9 mouse cellular contexts compared by ENCODE assay signal in the genomic region with DNA sequence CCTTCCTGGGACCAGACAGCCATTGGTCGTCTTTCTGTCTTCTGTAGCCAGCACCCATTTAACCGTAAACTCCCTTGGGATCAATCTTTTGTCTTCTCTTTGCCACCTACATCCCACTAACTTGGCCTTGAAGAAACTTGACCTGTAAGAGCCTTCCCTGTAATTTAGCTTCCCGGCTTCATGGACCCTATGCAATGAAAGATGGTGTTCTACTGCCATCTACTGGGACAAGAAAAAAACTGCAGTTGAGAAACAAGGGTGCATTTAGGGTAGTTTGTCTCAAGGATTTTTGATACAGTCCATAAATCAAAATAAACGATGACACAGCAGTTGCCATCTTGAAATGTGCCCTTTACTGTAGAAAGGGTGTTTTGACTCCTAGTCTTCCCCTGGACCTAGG. TPM values are rescaled to one million over a fixed set of nuclear protein-coding genes. Genes with fewer than 3 reads are reported as not detected.
DNase-seq lines count a peak whose midpoint lies in the region; ATAC-seq and TF ChIP-seq lines count a peak whose summit lies in the region.
"Had no signal": no experiment of that assay in that cellular context is flagged by ENCODE, and none has a peak within 500 bp of the region (broad histone marks: within the 10 kb centered on the region; RNA-seq: fewer than 3 reads in every experiment).

No protein-coding gene starts in this region.

- no peaks in the 10 kb centered on the region for H3K36me3 ChIP-seq in G1E (replicated peaks)
- H3K36me3 ChIP-seq in lung, postnatal 0 days (ENCODE audit: insufficient read depth, low read length), result 0 out of 2 replicates have a peak, but pooled peaks cover 5% of the 10 kb centered on the region
- H3K36me3 ChIP-seq: midbrain, embryonic 12.5 days had no signal

- no peaks in the 10 kb centered on the region for H3K4me1 ChIP-seq in G1E (ENCODE audit: insufficient read depth, low read depth, low read length)
- H3K4me1 ChIP-seq in lung, postnatal 0 days (ENCODE audit: insufficient read depth, low read depth, low read length), result no peaks in the 10 kb centered on the region

- H3K9me3 ChIP-seq in G1E (replicated peaks), result peaks cover 3% of the 10 kb centered on the region; the same call in 1 of the 2 replicates
- H3K9me3 ChIP-seq in lung, postnatal 0 days (ENCODE audit: low read length), result no peaks in the 10 kb centered on the region
- H3K9me3 ChIP-seq: midbrain, embryonic 12.5 days had no signal

- peak; percentile 40 for TF ChIP-seq CTCF in G1E (IDR thresholded peaks at IDR 0.05; ENCODE audit: low read depth, low read length)
- TF ChIP-seq CTCF in lung, postnatal 0 days (IDR thresholded peaks at IDR 0.05), result peak; percentile 89

- whole genome bisulfite sequencing in lung, postnatal 0 days, result 8% methylated on average over 4 of the region's 4 CpGs

- H3K4me2 ChIP-seq in lung, postnatal 0 days (replicated peaks; ENCODE audit: low read depth, low read length), result no peak overlapping the region
- H3K4me2 ChIP-seq: midbrain, embryonic 12.5 days had no signal

- no peak overlapping the region for H3K9ac ChIP-seq in lung, postnatal 0 days (replicated peaks; ENCODE audit: low read depth)
- H3K9ac ChIP-seq: midbrain, embryonic 12.5 days had no signal

- H3K27ac ChIP-seq in lung, postnatal 0 days (ENCODE audit: low read length), result no peak overlapping the region
- H3K27ac ChIP-seq: midbrain, embryonic 12.5 days had no signal

- H3K27me3 ChIP-seq in G1E (ENCODE audit: insufficient read depth, low read length), result peaks cover 12% of the 10 kb centered on the region
- H3K27me3 ChIP-seq in lung, postnatal 0 days (replicated peaks; ENCODE audit: insufficient read depth, low read length), result no peaks in the 10 kb centered on the region

- TF ChIP-seq EP300 in lung, postnatal 0 days (IDR thresholded peaks at IDR 0.05), result no peak

- peak; percentile 40 to 55 for DNase-seq in layer of hippocampus, postnatal 14 days (ENCODE audit: low spot score in 2 of 2)
- no peak for DNase-seq in layer of hippocampus, postnatal 36 days
- DNase-seq in G1E (ENCODE audit: low spot score), result peak; percentile 40
- peak; percentile 73 for DNase-seq in brain, adult 2 months (ENCODE audit: low read depth, low spot score)
- DNase-seq in lung, postnatal 0 days (ENCODE audit: low spot score), result peak; percentile 81
- DNase-seq in right cerebral cortex, adult 18-20 months, result no peak
- DNase-seq in kidney, postnatal 25 days, result no peak
- DNase-seq in right cerebral cortex, postnatal 36 days (ENCODE audit: low spot score in 2 of 2), result no peak

- H3K4me3 ChIP-seq in G1E (ENCODE audit: low read depth, low read length), result no peak overlapping the region
- H3K4me3 ChIP-seq in lung, postnatal 0 days (ENCODE audit: low read depth, low read length), result no peak overlapping the region
- H3K4me3 ChIP-seq: midbrain, embryonic 12.5 days had no signal

- no peak for ATAC-seq in G1E (ENCODE audit: extremely low read depth, insufficient number of reproducible peaks, low FRiP score, poor library complexity, severe bottlenecking)
- ATAC-seq in lung, postnatal 0 days, result no peak

RNA-seq across cellular contexts. Expression of gene She, which starts 27.0 kb away (rescaled TPM):
- total RNA-seq in layer of hippocampus, postnatal 14 days (2021), result 1 to 10 TPM; 3.4 to 3.5 TPM
- 1 to 10 TPM; 2.4 to 2.9 TPM for total RNA-seq in layer of hippocampus, postnatal 36 days (2021)
- total RNA-seq in G1E (2014; fragmentation: Nextera tagmentation), result not detected in 2 replicates
- 0.17 TPM in 1 of 2 replicates, not detected in the other for total RNA-seq in G1E (2017)
- not detected in 2 replicates for polyA plus RNA-seq in G1E (2012)
- polyA plus RNA-seq in lung, postnatal 0 days (2015; fragmentation: Nextera tagmentation; extraction: Ambion mirVana), result 11.2 and 12.1 TPM in 2 replicates

RNA-seq across cellular contexts. Expression of gene Il6ra, which starts 54.9 kb away (rescaled TPM):
- total RNA-seq in layer of hippocampus, postnatal 14 days (2021), result 1 to 10 TPM; 5.0 to 6.1 TPM
- 1 to 10 TPM; 6.3 to 7.7 TPM for total RNA-seq in layer of hippocampus, postnatal 36 days (2021)
- not detected in 2 replicates for total RNA-seq in G1E (2014; fragmentation: Nextera tagmentation)
- total RNA-seq in G1E (2017), result under 0.01 and 0.06 TPM in 2 replicates
- not detected in 2 replicates for polyA plus RNA-seq in G1E (2012)
- polyA plus RNA-seq in lung, postnatal 0 days (2015; fragmentation: Nextera tagmentation; extraction: Ambion mirVana), result 15.7 and 17.9 TPM in 2 replicates

Comparison
In these comparisons a context has a peak if more than half of its experiments do, and no peak if none do; other contexts are left out.
1. DNase-seq: peak in layer of hippocampus, postnatal 14 days (2 of 2), G1E (single experiment), brain, adult 2 months (single experiment) and lung, postnatal 0 days (single experiment); none in layer of hippocampus, postnatal 36 days (0 of 2), right cerebral cortex, adult 18-20 months (single experiment), kidney, postnatal 25 days (0 of 2) and right cerebral cortex, postnatal 36 days (0 of 2).
2. RNA of gene Il6ra, which starts 54.9 kb away (total RNA-seq): 6.3 to 7.7 TPM in layer of hippocampus, postnatal 36 days and 5.0 to 6.1 TPM in layer of hippocampus, postnatal 14 days; under 0.01 to 0.06 TPM in G1E; every median in the first group is over 4 times any median in the second.